In the genomic region with DNA sequence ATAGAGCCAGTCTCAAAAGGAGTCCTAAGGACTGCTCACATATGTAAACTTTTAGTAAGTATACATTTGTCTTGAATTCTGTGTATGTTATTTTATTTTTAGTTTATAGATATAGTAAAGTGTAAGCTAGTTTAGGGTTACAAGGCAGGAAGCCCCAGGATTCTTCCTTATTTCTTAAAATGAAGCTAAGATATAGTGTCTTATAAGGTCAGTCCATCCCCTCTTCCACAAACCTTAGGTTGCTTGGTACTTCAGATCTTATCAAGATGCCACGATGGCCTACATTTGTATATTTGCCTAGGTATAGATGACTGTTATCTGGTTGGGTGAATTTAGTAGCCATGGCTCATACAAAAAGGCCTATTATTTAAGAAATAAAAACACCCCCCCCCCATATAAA, we compare ENCODE assay signal across 17 mouse cellular contexts. TPM values are rescaled to one million over a fixed set of nuclear protein-coding genes. Genes with fewer than 3 reads are reported as not detected.
A peak's percentile ranks its signal among the peaks of the same experiment; 100 is the strongest.
DNase-seq lines count a peak whose midpoint lies in the region; ATAC-seq and TF ChIP-seq lines count a peak whose summit lies in the region.
"Had no signal": no experiment of that assay in that cellular context is flagged by ENCODE, and none has a peak within 500 bp of the region (broad histone marks: within the 10 kb centered on the region; RNA-seq: fewer than 3 reads in every experiment).

No protein-coding gene starts in this region.

- H3K36me3 ChIP-seq in intestine, postnatal 0 days (ENCODE audit: control insufficient read depth, insufficient read depth) = no peaks in the 10 kb centered on the region
- H3K36me3 ChIP-seq in intestine, embryonic 15.5 days = no peaks in the 10 kb centered on the region
- H3K36me3 ChIP-seq in forebrain, embryonic 16.5 days (ENCODE audit: control insufficient read depth, insufficient read depth) = no peaks in the 10 kb centered on the region
- no peaks in the 10 kb centered on the region for H3K36me3 ChIP-seq in midbrain, embryonic 16.5 days (ENCODE audit: control insufficient read depth, insufficient read depth, low read length)
- H3K36me3 ChIP-seq in kidney, embryonic 15.5 days = no peaks in the 10 kb centered on the region
- H3K36me3 ChIP-seq: heart, embryonic 12.5 days; limb, embryonic 12.5 days had no signal

- DNase-seq in A20 (ENCODE audit: low read depth, low spot score) = peak; percentile 55
- no peak for DNase-seq in frontal cortex, postnatal 36 days (ENCODE audit: low spot score in 2 of 2)
- no peak for DNase-seq in gastrocnemius, adult 18-20 months (ENCODE audit: low spot score)
- DNase-seq: gastrocnemius, postnatal 14 days; heart, postnatal 4 days; lung, adult 18-20 months; spleen, adult 18-20 months had no signal

- WGBS in intestine, postnatal 0 days = 26% methylated on average over 1 of the region's 1 CpGs
- WGBS in intestine, embryonic 15.5 days = 35% methylated on average over 1 of the region's 1 CpGs
- WGBS in forebrain, embryonic 16.5 days = 79% methylated on average over 1 of the region's 1 CpGs
- WGBS in midbrain, embryonic 16.5 days = 81% methylated on average over 1 of the region's 1 CpGs
- WGBS in kidney, embryonic 15.5 days = 62% methylated on average over 1 of the region's 1 CpGs

- no peak overlapping the region for H3K9ac ChIP-seq in intestine, postnatal 0 days (ENCODE audit: low read depth, low read length)
- no peak overlapping the region for H3K9ac ChIP-seq in intestine, embryonic 15.5 days
- no peak overlapping the region for H3K9ac ChIP-seq in forebrain, embryonic 16.5 days (replicated peaks; ENCODE audit: low read depth, low read length)
- H3K9ac ChIP-seq in midbrain, embryonic 16.5 days (ENCODE audit: low read depth, low read length) = no peak overlapping the region
- H3K9ac ChIP-seq in kidney, embryonic 15.5 days = no peak overlapping the region
- H3K9ac ChIP-seq: heart, embryonic 12.5 days; limb, embryonic 12.5 days had no signal

- peaks cover 3% of the 10 kb centered on the region; the same call in 1 of the 2 replicates for H3K4me1 ChIP-seq in intestine, postnatal 0 days (replicated peaks; ENCODE audit: control insufficient read depth, insufficient read depth, low read length)
- H3K4me1 ChIP-seq in intestine, embryonic 15.5 days (replicated peaks) = peaks cover 32% of the 10 kb centered on the region
- H3K4me1 ChIP-seq in forebrain, embryonic 16.5 days (replicated peaks; ENCODE audit: control insufficient read depth, insufficient read depth, low read length) = peaks cover 43% of the 10 kb centered on the region
- H3K4me1 ChIP-seq in midbrain, embryonic 16.5 days (ENCODE audit: control insufficient read depth, insufficient read depth, low read length) = peaks cover 50% of the 10 kb centered on the region
- H3K4me1 ChIP-seq in kidney, embryonic 15.5 days = peaks cover 48% of the 10 kb centered on the region

- no peaks in the 10 kb centered on the region for H3K9me3 ChIP-seq in intestine, postnatal 0 days (ENCODE audit: control insufficient read depth)
- no peaks in the 10 kb centered on the region for H3K9me3 ChIP-seq in intestine, embryonic 15.5 days
- no peaks in the 10 kb centered on the region for H3K9me3 ChIP-seq in forebrain, embryonic 16.5 days (ENCODE audit: control insufficient read depth, low read length)
- no peaks in the 10 kb centered on the region for H3K9me3 ChIP-seq in midbrain, embryonic 16.5 days (replicated peaks; ENCODE audit: control insufficient read depth, low read length, poor library complexity, severe bottlenecking)
- no peaks in the 10 kb centered on the region for H3K9me3 ChIP-seq in kidney, embryonic 15.5 days (replicated peaks)
- H3K9me3 ChIP-seq: heart, embryonic 12.5 days; limb, embryonic 12.5 days had no signal

- no peak for TF ChIP-seq CTCF in intestine, postnatal 0 days (IDR thresholded peaks at IDR 0.05; ENCODE audit: low read depth)

- no peak for ATAC-seq in intestine, postnatal 0 days
- no peak for ATAC-seq in intestine, embryonic 15.5 days
- ATAC-seq in forebrain, embryonic 16.5 days = no peak
- ATAC-seq in midbrain, embryonic 16.5 days = no peak
- no peak for ATAC-seq in kidney, embryonic 15.5 days (replicated peaks; ENCODE audit: low FRiP score)

- H3K4me3 ChIP-seq in intestine, postnatal 0 days (ENCODE audit: low read depth, low read length) = no peak overlapping the region
- no peak overlapping the region for H3K4me3 ChIP-seq in intestine, embryonic 15.5 days (replicated peaks)
- H3K4me3 ChIP-seq in forebrain, embryonic 16.5 days (replicated peaks; ENCODE audit: low read length) = no peak overlapping the region
- H3K4me3 ChIP-seq in midbrain, embryonic 16.5 days (ENCODE audit: low read depth, low read length) = no peak overlapping the region
- H3K4me3 ChIP-seq in kidney, embryonic 15.5 days (replicated peaks) = no peak overlapping the region
- H3K4me3 ChIP-seq: erythroblast, embryonic 14.5 days; heart, embryonic 12.5 days had no signal

- H3K27ac ChIP-seq in intestine, postnatal 0 days (ENCODE audit: low read depth, low read length) = no peak overlapping the region
- no peak overlapping the region for H3K27ac ChIP-seq in intestine, embryonic 15.5 days
- no peak overlapping the region for H3K27ac ChIP-seq in forebrain, embryonic 16.5 days (ENCODE audit: low read length)
- no peak overlapping the region for H3K27ac ChIP-seq in midbrain, embryonic 16.5 days (ENCODE audit: low read length)
- H3K27ac ChIP-seq in kidney, embryonic 15.5 days = no peak overlapping the region
- H3K27ac ChIP-seq: kidney, postnatal 0 days had no signal

- H3K4me2 ChIP-seq in intestine, postnatal 0 days (replicated peaks; ENCODE audit: low read depth) = peak overlapping the region; percentile 54; the same call in 1 of the 2 replicates
- H3K4me2 ChIP-seq in intestine, embryonic 15.5 days (replicated peaks) = no peak overlapping the region
- peak overlapping the region; percentile 28; the same call in 1 of the 2 replicates for H3K4me2 ChIP-seq in forebrain, embryonic 16.5 days (ENCODE audit: low read length)
- peak overlapping the region; percentile 44; the same call in 1 of the 2 replicates for H3K4me2 ChIP-seq in midbrain, embryonic 16.5 days (ENCODE audit: low read length)
- no peak overlapping the region for H3K4me2 ChIP-seq in kidney, embryonic 15.5 days
- H3K4me2 ChIP-seq: heart, embryonic 12.5 days had no signal

- H3K27me3 ChIP-seq in intestine, postnatal 0 days (replicated peaks; ENCODE audit: control insufficient read depth, insufficient read depth, low read length) = no peaks in the 10 kb centered on the region
- H3K27me3 ChIP-seq in intestine, embryonic 15.5 days (replicated peaks) = no peaks in the 10 kb centered on the region
- no peaks in the 10 kb centered on the region for H3K27me3 ChIP-seq in forebrain, embryonic 16.5 days (replicated peaks; ENCODE audit: control insufficient read depth, insufficient read depth, low read length)
- no peaks in the 10 kb centered on the region for H3K27me3 ChIP-seq in midbrain, embryonic 16.5 days (ENCODE audit: control insufficient read depth, insufficient read depth, low read depth, low read length)
- no peaks in the 10 kb centered on the region for H3K27me3 ChIP-seq in kidney, embryonic 15.5 days
- H3K27me3 ChIP-seq: CH12.LX; heart, embryonic 12.5 days; limb, embryonic 12.5 days had no signal

RNA-seq across cellular contexts. Expression of a gene that starts 5.1 kb away (rescaled TPM):
- polyA plus RNA-seq in intestine, postnatal 0 days (2015; fragmentation: Nextera tagmentation; extraction: Ambion mirVana) = 4.8 and 4.9 TPM in 2 replicates
- polyA plus RNA-seq in intestine, embryonic 15.5 days (2015; fragmentation: Nextera tagmentation; extraction: Ambion mirVana) = 7.4 and 9.1 TPM in 2 replicates
- polyA plus RNA-seq in forebrain, embryonic 16.5 days (2015; fragmentation: Nextera tagmentation; extraction: Ambion mirVana) = 15.1 and 15.3 TPM in 2 replicates
- polyA plus RNA-seq in midbrain, embryonic 16.5 days (2015; fragmentation: Nextera tagmentation; extraction: Ambion mirVana) = 13.1 and 13.2 TPM in 2 replicates
- 11.2 and 12.9 TPM in 2 replicates for polyA plus RNA-seq in kidney, embryonic 15.5 days (2015; fragmentation: Nextera tagmentation; extraction: Ambion mirVana)
- 10 to 100 TPM; 35.4 to 37.0 TPM for total RNA-seq in gastrocnemius, adult 18-20 months (2021)

Comparison
In these comparisons a context has a peak if more than half of its experiments do, and no peak if none do; other contexts are left out.
1. H3K4me2 ChIP-seq: peak in intestine, postnatal 0 days (single experiment), forebrain, embryonic 16.5 days (single experiment) and midbrain, embryonic 16.5 days (single experiment); none in intestine, embryonic 15.5 days (single experiment) and kidney, embryonic 15.5 days (single experiment).